Mouse (Mus musculus) heart, postnatal 10 days (tissue): ENCODE measurements around the gene Clec4a2. TPM values are rescaled to one million over a fixed set of nuclear protein-coding genes. Genes with fewer than 3 reads are reported as not detected.
"Not testable (repeated sequence)": the region's sequence is repeated elsewhere in the genome, so short reads cannot be mapped to it uniquely, and the experiment has no call there.

Experiments used
- DNase-seq, 2 experiments: peaks; one replicate each; pipeline ENCODE4 v3.0.0; 2021
- intact Hi-C: fragments of 180-260 bp; cut with DNase I; formaldehyde crosslinking; loops from one replicate; pipeline ENCODE4 v1.15.1; 2025
- total RNA-seq, 2 experiments: library from RNA; stranded (reverse); gene quantifications; 2 replicates each; pipeline ENCODE4 v1.2.3; 2021

Gene Clec4a2
- 1 to 10 TPM; 1.3 to 1.9 TPM for total RNA-seq

GRCm38 (mm10) chr6:123106128-123106527, at the start of gene Clec4a2:
Clec4a2 (plus strand) TSS chr6:123106428.
- DNase-seq, intact Hi-C loops: not testable (repeated sequence)

GRCm38 (mm10) chr6:123095125-123095843, 10.9 kb upstream of the Clec4a2 start:
- DNase-seq = no peak

DNA sequence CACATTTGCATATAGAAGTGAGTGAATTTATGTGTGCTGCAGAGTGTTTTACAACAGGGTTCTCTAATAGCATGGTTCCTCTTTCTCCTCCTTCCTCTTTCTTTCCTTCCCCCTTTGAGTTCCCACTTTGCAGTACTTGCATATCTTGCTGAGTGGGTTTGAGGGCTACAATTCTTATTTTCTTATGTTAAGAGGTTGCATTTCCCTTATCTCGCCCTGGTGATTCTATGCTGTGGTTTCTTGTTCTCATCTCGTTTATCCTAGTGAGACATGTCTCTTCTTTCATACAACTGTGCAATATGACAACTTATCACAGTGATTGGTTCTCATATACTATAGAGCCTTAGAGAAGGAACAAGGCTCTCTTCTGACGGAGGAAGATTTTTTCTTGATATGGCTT, 17.0 kb downstream of the Clec4a2 start:
- intact Hi-C loops = no loop called here
- DNase-seq = no peak

More at GRCm38 (mm10) chr6:123095125-123095843, 10.9 kb upstream of the Clec4a2 start:
- intact Hi-C loops = no loop called here

GRCm38 (mm10) chr6:123127173-123127572, 20.9 kb downstream of the Clec4a2 start:
- DNase-seq = no peak
- intact Hi-C loops = no loop called here

DNA sequence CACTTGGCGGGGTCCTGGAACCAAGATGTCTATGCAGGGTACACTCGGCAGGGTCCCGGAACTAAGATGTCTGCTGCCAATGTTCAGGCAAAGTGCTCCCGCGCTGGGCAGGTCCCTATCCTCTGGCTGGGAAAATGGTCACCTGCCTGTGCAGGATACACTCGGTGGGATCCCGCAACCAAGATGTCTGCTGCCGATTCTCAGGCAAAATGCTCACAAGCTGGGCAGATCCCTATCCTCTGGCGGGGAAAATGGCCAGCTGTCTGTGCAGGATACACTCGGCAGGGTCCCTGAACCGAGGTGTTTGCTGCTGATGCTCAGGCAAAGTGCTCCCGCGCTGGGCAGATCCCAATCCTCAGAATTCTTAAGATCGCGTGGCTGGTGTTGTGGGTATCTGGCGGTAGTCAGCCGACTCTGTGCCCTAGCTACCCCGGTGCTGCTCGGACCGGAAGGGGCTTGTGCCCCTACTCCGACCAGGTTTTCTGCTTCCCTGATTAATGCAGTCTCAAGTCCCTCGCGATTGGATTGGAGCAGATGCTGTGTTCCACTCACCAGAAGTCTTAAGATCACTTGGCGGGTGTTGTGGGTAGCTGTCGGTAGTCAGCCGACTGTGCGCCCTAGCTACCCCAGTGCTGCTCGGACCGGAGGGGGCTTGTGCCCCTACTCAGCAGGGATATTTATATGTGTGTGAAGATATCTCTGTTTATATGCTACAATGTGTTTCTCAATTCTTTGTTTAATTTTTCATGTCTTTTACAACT, 31.7 kb downstream of the Clec4a2 start:
- DNase-seq, intact Hi-C loops: not testable (repeated sequence)

DNA sequence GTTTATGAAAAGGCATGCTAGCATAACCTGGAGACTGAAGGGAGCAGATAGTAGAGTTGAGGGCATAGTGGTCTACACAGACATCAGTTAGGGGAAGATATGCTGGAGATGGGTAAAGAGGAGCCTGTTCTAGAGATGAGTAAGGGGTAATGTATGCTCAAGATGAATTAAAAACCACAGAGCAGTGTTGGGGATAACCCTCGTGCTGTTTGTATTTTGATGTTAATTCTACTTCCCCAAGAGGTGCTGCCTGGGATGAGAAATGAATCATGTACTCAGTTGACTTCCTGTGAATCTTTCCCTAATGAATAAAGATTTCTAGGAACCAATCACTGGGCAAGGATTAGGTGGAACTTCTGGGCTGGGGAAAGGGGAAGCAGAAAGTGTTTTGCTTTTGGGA, 63.9 kb downstream of the Clec4a2 start:
- peak in 1 of 2 experiments; percentile 1 for DNase-seq

GRCm38 (mm10) chr6:123171040-123171439, 64.8 kb downstream of the Clec4a2 start:
- intact Hi-C loops = no loop called here
- no peak for DNase-seq

More for the DNA sequence above, 63.9 kb downstream of the Clec4a2 start:
- intact Hi-C loops = no loop called here

GRCm38 (mm10) chr6:123172593-123172992, 66.4 kb downstream of the Clec4a2 start, which contains the start of gene Clec4b2:
Clec4b2 (plus strand) TSS chr6:123172893.
- DNase-seq = no peak
- intact Hi-C loops = no loop called here

DNA sequence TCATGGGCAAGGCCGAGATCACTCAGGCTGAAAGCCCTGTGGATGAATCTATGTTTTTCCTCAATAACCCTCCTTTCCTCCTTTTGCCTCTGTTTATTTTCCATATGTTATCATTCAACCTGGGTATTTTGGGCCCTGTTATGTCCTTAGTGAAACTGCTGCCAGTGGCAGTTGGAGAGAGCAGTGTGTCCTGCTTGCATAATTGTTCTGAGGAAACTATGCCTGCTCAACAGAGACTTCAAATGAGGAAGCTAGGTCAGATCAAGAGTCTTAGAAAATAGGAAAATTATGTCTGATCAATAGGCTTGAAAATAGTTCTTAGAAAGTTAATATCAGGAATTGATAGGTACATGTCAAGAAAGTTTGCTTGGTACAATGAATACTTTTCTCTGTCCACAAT, 69.3 kb downstream of the Clec4a2 start:
- intact Hi-C loops = no loop called here
- DNase-seq = no peak

- DNase-seq = peak in 1 of 2 experiments; percentile 2
Measured at GRCm38 (mm10) chr6:123184862-123185261, 78.6 kb downstream of the Clec4a2 start.

More at GRCm38 (mm10) chr6:123184862-123185261, 78.6 kb downstream of the Clec4a2 start:
- intact Hi-C loops = loop anchor here (10.0 kb wide), 1 partner anchor 290 kb away; no protein-coding TSS in a partner anchor

Other genes with a start within 250 kb of the Clec4a2 start
- gene Necap1, start 232.0 kb upstream of the Clec4a2 start, total RNA-seq = 10 to 100 TPM; 27.7 to 32.0 TPM
- 1 to 10 TPM; 2.8 to 3.0 TPM for gene Clec4a1, start 184.6 kb upstream of the Clec4a2 start, total RNA-seq
- gene Clec4a3, start 153.9 kb upstream of the Clec4a2 start, total RNA-seq = 1 to 10 TPM; 2.4 to 3.8 TPM
- gene Clec4a4, start 116.1 kb upstream of the Clec4a2 start, total RNA-seq = not detected
- gene Clec4b1, start 56.5 kb upstream of the Clec4a2 start, total RNA-seq = not detected
- gene Clec4b2, start 66.5 kb downstream of the Clec4a2 start, total RNA-seq = not detected
- gene Clec4n, start 123.4 kb downstream of the Clec4a2 start, total RNA-seq = 1 to 10 TPM; 1.1 TPM
- gene Clec4d, start 155.7 kb downstream of the Clec4a2 start, total RNA-seq = under 1 TPM in 1 of 2 experiments, not detected in 1; 0.45 TPM
- gene Clec4e, start 183.4 kb downstream of the Clec4a2 start, total RNA-seq = under 1 TPM in 1 of 2 experiments, not detected in 1; 0.34 TPM
- gene Vmn2r19, start 201.9 kb downstream of the Clec4a2 start, total RNA-seq = not detected